Mouse (Mus musculus) gastrocnemius, postnatal 14 days (tissue): ENCODE results near the gene Tra2a. TPM values are rescaled to one million over a fixed set of nuclear protein-coding genes. Genes with fewer than 3 reads are reported as not detected.

Experiments
- DNase-seq: peaks from one replicate; pipeline ENCODE4 v3.0.0; 2021; ENCODE audit warnings: mixed read lengths
- intact Hi-C: fragments of 180-260 bp; cut with DNase I; formaldehyde crosslinking; loops from one replicate; pipeline ENCODE4 v1.15.1; 2025; ENCODE audit warnings: low total_unique reads
- total RNA-seq, 2 experiments: library from RNA; stranded (reverse); gene quantifications; 2 replicates each; pipeline ENCODE4 v1.2.3; 2021

Tra2a gene
- total RNA-seq, 2 experiments from 2014 or later: 15.8 to 18.1 TPM

DNA sequence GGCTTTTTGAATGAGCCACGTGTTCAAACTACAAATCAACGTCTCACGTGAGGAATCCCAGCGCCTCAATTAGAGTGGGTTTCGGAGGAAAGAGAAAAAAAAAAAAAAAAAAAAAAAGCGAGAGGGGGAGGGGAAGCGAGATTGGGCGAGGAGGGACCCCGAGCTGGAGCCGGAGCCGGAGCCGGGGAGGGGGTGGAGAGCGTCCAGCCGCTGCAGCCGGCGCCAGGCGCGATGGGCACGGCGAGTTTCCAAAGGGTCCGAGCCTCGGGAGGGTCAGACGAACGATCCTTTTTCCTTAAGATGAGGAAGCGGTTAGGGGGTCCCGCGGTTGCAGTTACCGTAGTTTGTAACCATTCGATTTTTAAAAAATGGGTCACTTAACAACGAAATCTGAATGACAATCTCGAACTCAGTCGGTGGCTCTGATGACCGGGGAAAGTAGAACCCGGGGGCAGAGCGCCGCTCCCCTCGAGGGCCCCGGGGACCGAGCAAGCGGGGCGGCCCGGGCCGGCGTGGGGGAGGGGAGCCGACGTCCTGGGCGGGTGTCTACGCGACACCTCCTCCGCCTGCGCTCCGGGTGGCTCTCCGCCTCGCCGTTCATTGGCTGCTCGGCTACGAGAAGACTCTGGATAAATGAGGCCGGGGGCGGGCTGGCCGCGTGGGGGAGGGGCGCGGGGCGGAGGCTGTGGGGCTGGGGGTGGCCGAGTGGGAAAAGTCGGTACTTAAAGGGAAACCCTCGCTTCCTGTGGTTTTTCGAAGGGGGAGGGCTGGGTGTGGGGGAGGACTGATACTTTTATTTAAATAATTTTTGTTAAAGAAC is 48.7 kb downstream of the Tra2a start, which contains the start of gene Igf2bp3:
Igf2bp3 (minus strand) TSS at position 30 of the 820 bp plus-strand sequence.
- intact Hi-C loops: loop anchor here (10.0 kb wide), 1 partner anchor 1970 kb away; no protein-coding TSS in a partner anchor
- peak; percentile 63 for DNase-seq

DNA sequence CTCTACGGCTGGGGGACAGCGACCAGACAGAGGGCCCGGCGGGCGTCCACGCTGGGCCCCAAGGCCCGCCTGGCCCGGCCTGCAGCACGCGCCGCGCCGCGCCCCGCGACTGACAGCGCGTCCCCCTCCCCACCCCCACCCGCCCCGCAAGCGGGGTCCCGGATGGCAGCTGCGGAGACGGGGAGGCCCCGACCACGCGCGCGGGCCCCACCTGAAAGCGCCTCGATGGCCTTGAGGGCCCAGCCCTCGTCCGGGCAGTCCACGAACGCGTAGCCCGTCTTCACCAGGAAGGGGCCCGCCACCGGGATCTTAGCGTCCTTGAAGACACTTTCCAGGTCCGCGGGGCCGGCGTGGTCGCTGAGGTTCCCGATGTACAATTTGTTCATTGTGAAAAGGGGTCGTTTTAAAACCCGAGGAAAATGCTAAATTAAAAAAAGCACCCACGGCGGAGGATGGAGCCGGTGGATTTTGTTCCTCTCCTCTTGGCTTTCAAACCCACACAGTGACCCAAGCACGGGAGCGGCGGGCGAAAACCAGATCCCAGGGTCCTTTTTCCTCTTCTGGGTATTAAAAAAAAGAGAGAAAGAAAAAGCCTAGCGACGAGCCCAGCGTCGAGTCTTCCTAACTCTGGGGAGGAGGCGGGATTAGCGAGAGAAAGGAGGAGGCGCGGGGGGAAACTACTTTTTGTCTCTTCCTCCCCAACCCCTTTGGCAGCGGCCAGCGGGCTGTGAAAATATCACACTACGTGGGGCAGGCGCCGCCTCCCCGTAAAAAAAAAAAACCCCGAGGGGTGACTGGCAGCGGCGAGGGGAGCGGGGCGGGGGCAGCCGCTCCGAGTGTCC is 49.5 kb downstream of the Tra2a start:
- DNase-seq: peak; percentile 29
- intact Hi-C loops: loop anchor here (10.0 kb wide), 1 partner anchor 1970 kb away; no protein-coding TSS in a partner anchor

GRCm38 (mm10) chr6:49213581-49214085 is 50.2 kb downstream of the Tra2a start:
- peak; percentile 34 for DNase-seq
- intact Hi-C loops: loop anchor here (10.0 kb wide), 1 partner anchor 1971 kb away; no protein-coding TSS in a partner anchor

DNA sequence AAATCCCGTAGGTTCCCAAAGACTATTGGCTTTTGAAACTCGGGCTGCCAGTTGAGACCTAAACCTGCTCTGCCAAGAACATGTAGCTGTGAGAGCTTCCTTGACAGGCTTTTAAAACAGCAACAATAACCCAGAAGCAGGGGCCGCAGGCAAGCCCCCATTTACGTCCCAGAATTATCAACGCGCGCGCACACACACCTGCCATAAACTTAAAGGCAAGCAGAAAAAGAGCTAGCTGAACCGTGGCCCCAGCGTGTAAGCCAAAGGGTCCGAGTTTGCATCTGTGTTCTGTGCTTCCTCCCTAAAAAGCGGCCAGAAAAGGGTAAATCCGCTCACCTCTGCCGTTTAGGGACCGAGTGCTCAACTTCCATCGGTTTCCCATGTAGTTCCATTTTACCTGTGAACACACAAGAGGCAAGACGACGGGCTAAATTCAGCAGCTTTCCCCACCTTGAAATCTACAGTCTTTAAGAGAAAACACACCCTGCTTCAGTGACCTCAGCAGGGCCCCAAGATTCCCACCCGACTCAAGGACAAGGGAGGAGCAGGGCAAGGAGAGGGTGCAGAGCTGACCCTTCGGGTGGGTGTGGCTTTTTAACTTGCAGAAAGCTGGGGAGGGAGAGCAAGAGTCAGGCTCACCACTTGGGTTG is 50.8 kb downstream of the Tra2a start:
- intact Hi-C loops: loop anchor here (10.0 kb wide), 1 partner anchor 1972 kb away; no protein-coding TSS in a partner anchor
- DNase-seq: no peak

DNA sequence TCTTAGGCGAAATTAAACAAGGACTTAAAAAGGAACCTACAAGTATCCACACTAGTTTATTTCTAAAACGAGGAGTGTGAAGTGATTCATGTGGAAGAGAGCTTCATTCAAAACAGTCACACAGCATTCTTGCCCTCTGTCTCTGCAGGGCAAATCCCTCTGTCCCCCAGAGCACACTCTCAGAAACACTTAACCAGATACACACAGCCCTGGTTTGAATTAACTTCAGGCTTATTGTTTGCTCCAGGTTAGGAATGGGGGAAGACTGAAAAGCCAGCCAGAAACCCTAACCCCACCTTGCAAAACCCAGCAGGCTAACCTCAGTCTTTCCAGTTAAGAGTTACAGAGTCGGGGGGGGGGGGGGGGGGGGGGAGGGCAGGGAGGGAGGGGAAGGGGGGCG is 51.7 kb downstream of the Tra2a start:
- DNase-seq: no peak
- intact Hi-C loops: loop anchor here (10.0 kb wide), 1 partner anchor 1973 kb away; no protein-coding TSS in a partner anchor

DNA sequence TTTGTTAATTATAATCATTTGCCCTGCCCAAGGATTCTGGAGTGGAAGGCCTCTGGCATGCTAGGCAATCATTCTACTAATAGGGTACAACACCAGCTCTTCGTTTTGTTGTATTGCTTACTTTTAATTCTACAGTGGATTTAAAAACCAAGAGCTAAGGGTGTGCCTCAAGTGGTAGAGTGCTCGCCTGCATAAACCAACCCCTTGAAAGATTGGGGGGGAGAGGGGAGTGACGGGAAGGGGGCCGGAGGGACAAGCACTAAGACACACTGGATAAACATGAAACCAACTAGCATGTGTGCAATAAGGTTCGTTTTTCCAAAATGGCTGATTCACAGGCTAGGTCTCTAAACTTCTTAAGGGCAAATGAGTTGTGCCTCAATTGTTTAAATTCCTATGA is 52.2 kb downstream of the Tra2a start:
- no peak for DNase-seq
- intact Hi-C loops: loop anchor here (10.0 kb wide), 1 partner anchor 1973 kb away; no protein-coding TSS in a partner anchor

GRCm38 (mm10) chr6:49209881-49210854 is 53.7 kb downstream of the Tra2a start:
- intact Hi-C loops: loop anchor here (5.0 to 10.0 kb wide), 2 partner anchors 153 to 1975 kb away; no protein-coding TSS in a partner anchor
- peak; percentile 17 for DNase-seq

- intact Hi-C loops: loop anchor here (5.0 kb wide), 1 partner anchor 152 kb away; no protein-coding TSS in a partner anchor
- no peak for DNase-seq
These were observed 54.9 kb downstream of the Tra2a start for GRCm38 (mm10) chr6:49208935-49209334.

- intact Hi-C loops: loop anchor here (5.0 kb wide), 1 partner anchor 151 kb away; no protein-coding TSS in a partner anchor
- peak; percentile 12 for DNase-seq
These were observed 55.4 kb downstream of the Tra2a start for GRCm38 (mm10) chr6:49208297-49208930.

DNA sequence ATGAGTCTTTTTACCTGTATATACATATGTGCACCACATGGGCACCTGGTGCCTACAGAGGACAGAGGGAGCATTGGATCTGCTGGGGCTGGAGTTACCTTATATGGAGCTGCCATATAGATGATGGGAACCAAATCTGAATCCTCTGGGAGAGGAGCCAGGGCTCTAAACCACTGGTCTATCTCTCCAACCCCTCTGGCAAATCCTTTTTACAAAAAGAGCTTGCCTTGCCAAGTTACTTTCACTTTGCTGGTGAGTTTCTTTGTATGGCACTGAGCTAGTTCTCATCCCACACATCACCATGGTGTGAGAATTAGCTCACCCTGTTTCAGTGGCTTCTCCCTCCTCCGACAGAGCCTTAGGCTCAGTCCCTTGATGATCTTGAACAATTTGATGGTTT is 57.4 kb downstream of the Tra2a start:
- intact Hi-C loops: loop anchor here (5.0 kb wide), 1 partner anchor 149 kb away; no protein-coding TSS in a partner anchor
- DNase-seq: no peak

GRCm38 (mm10) chr6:49195188-49195587 is 68.6 kb downstream of the Tra2a start:
- DNase-seq: no peak
- intact Hi-C loops: no loop called here

- intact Hi-C loops: no loop called here
- no peak for DNase-seq
These were observed 69.3 kb downstream of the Tra2a start for GRCm38 (mm10) chr6:49194536-49194935.

Other genes with a start within 250 kb of the Tra2a start
- 1 to 10 TPM in 1 of 2 experiments, under 1 TPM in 1; 0.78 to 1.2 TPM for gene Gpnmb, start 227.5 kb downstream of the Tra2a start, total RNA-seq
- gene Malsu1, start 190.2 kb downstream of the Tra2a start, total RNA-seq: 10 to 100 TPM; 39.1 to 40.3 TPM
- gene Igf2bp3, start 49.1 kb downstream of the Tra2a start, total RNA-seq: 1 to 10 TPM in 1 of 2 experiments, under 1 TPM in 1; 0.86 to 1.1 TPM
- 1 to 10 TPM; 2.3 to 2.5 TPM for gene Ccdc126, start 55.2 kb upstream of the Tra2a start, total RNA-seq
- gene Fam221a, start 103.7 kb upstream of the Tra2a start, total RNA-seq: 1 to 10 TPM in 1 of 2 experiments, under 1 TPM in 1; 0.95 to 1.2 TPM
- gene Stk31, start 131.6 kb upstream of the Tra2a start, total RNA-seq: under 1 TPM; 0.16 to 0.23 TPM